Mouse (Mus musculus) C2C12 (cell line): Measurements from ENCODE around the gene Olfr948. TPM values are rescaled to one million over a fixed set of nuclear protein-coding genes. Genes with fewer than 3 reads are reported as not detected.

Experiments used
- H3K27me3 ChIP-seq: one replicate; pipeline ENCODE4 v1.6.1; 2011; ENCODE audit not compliant: control insufficient read depth, insufficient read depth, insufficient read length
- H3K36me3 ChIP-seq: one replicate; pipeline ENCODE4 v1.6.1; 2011; ENCODE audit not compliant: control insufficient read depth, insufficient read depth
- H3K4me3 ChIP-seq: one replicate; pipeline ENCODE4 v1.5.1; 2011; ENCODE audit warnings: mild to moderate bottlenecking, control low read depth; ENCODE audit not compliant: poor library complexity, insufficient read depth, severe bottlenecking
- H3K79me2 ChIP-seq: one replicate; pipeline ENCODE4 v1.6.1; 2011; ENCODE audit not compliant: control insufficient read depth, insufficient read depth
- H3K79me3 ChIP-seq: one replicate; pipeline ENCODE4 v1.6.1; 2011; ENCODE audit warnings: low read depth, control low read depth
- H3ac ChIP-seq: one replicate; pipeline ENCODE3; 2011; ENCODE audit warnings: low read depth; ENCODE audit not compliant: control insufficient read depth, insufficient read length
- CEBPB ChIP-seq: IDR thresholded peaks from one replicate; pipeline ENCODE4 v1.6.1; 2011; ENCODE audit warnings: low read depth, mild to moderate bottlenecking, control low read depth, moderate library complexity
- CTCF ChIP-seq: IDR thresholded peaks from one replicate; pipeline ENCODE4 v1.5.1; 2011; ENCODE audit not compliant: control insufficient read depth, insufficient read depth, insufficient read length
- FOSL1 ChIP-seq: IDR thresholded peaks from one replicate; pipeline ENCODE4 v1.8.0; 2011; ENCODE audit warnings: mild to moderate bottlenecking, low read length; ENCODE audit not compliant: poor library complexity, insufficient read depth, severe bottlenecking
- MAX ChIP-seq: IDR thresholded peaks from one replicate; pipeline ENCODE4 v1.6.1; 2011; ENCODE audit warnings: mild to moderate bottlenecking, control low read depth
- MYOD1 ChIP-seq: IDR thresholded peaks from one replicate; pipeline ENCODE4 v1.6.1; 2011; ENCODE audit warnings: low read depth; ENCODE audit not compliant: control insufficient read depth, insufficient read length
- MYOG ChIP-seq: IDR thresholded peaks from one replicate; pipeline ENCODE4 v1.6.1; 2011; ENCODE audit not compliant: control insufficient read depth, insufficient read length; ENCODE audit errors: extremely low read depth
- USF1 ChIP-seq: IDR thresholded peaks from one replicate; pipeline ENCODE4 v1.6.1; 2011; ENCODE audit warnings: low read depth, mild to moderate bottlenecking, control low read depth, moderate library complexity
- long read RNA-seq, 2 experiments: library from polyadenylated mRNA; unstranded; transcript quantifications; one replicate each; pipeline ENCODE4 v2.0.0; 2019 to 2020
- polyA plus RNA-seq: library from polyadenylated mRNA; unstranded; fragments of >200 nt; fragmentation: generic; extraction: Trizol; gene quantifications from one replicate; pipeline ENCODE4 v1.2.1, GENCODE M21; 2012; ENCODE audit warnings: missing spikeins

Olfr948 gene
- polyA plus RNA-seq = not detected
- long read RNA-seq, experiment 1 = 0 reads
- long read RNA-seq, experiment 2 = 0 reads

DNA sequence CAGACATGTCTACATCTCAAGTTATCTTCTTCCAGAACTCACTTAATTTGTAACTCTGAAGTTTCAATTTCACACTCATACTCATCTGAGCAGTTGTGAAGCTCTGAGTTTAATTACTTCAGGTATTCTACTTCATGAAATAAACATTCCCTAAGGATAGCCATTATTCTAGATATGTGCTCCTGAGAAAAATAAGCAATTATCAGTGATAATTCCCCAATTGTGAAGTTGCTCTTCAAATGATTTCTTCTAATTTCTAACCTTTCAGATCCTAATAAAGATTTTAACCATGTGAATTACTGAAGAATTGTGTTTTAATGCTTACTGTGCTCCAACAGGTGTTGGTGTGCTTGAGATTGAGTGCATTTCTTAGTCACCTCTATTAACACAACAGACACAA is at the start of gene Olfr948:
Olfr948 (minus strand) TSS at position 101 of the 400 bp plus-strand sequence.
- Histone ChIP-seq H3K79me3 (no peaks in the 10 kb centered on the region), H3K79me2 (no peaks in the 10 kb centered on the region), H3K27me3 (no peaks in the 10 kb centered on the region), H3K36me3 (no peaks in the 10 kb centered on the region), H3ac (no peak within 1 kb of the TSS), H3K4me3 (no peak within 1 kb of the TSS)
- no peak for TF ChIP-seq CTCF
- no peak for TF ChIP-seq CEBPB
- TF ChIP-seq MYOD1 = no peak
- no peak for TF ChIP-seq MYOG
- no peak for TF ChIP-seq FOSL1
- no peak for TF ChIP-seq MAX
- TF ChIP-seq USF1 = no peak

DNA sequence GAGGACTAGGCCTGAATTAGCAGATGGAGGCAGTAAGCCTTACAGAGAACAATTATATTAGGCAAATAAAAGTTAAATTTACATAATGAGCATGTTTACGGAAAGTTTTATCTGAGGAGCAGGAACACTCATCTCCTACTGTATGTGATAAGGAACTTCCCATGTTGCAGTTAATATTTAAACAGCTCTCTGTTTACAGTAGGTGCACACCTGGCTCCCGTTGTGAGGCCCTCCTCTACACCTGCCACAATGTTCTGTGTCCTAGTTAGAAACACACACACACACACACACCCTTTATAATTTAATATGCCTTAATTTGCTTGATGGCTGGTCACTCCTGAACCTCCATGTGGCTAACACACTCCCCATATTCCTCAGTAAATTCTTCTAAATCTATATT is 38.7 kb downstream of the Olfr948 start:
- H3K27me3 ChIP-seq = no peaks in the 10 kb centered on the region
- TF ChIP-seq MAX (no peak), CTCF (no peak), FOSL1 (no peak), MYOD1 (no peak)
- no peak overlapping the region for H3K4me3 ChIP-seq
- H3ac ChIP-seq = no peak overlapping the region
- H3K36me3 ChIP-seq = no peaks in the 10 kb centered on the region
- no peaks in the 10 kb centered on the region for H3K79me2 ChIP-seq
- no peaks in the 10 kb centered on the region for H3K79me3 ChIP-seq

DNA sequence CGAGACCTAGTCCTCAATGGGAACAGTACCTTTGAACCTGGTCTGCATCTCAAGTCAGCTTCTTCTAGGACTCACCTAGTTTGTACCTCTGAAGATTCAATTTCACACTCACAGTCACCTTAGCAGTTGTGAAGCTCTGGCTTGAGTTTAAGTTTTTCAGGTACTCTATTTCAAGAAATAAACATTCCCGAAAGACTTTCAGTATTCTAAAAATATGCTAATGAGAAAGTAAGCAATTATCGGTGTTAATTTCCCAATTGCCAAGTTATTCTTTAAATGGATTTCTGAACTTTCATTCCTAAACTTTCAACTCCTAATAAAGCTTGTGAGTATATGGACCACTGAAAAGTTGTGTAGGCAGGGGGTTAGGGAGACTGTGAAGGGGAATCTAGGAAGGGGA is 49.1 kb downstream of the Olfr948 start, which contains the start of gene Olfr945:
Olfr945 (minus strand) TSS at position 101 of the 400 bp plus-strand sequence.
- TF ChIP-seq CEBPB (no peak), MYOG (no peak), FOSL1 (no peak), USF1 (no peak), CTCF (no peak), MAX (no peak), MYOD1 (no peak)
- no peaks in the 10 kb centered on the region for H3K36me3 ChIP-seq
- H3K79me3 ChIP-seq = no peaks in the 10 kb centered on the region
- H3K4me3 ChIP-seq = no peak within 1 kb of the TSS
- H3K27me3 ChIP-seq = no peaks in the 10 kb centered on the region
- H3ac ChIP-seq = no peak within 1 kb of the TSS
- no peaks in the 10 kb centered on the region for H3K79me2 ChIP-seq

Other genes with a start within 250 kb of the Olfr948 start
- not detected for gene Olfr938, start 247.2 kb downstream of the Olfr948 start, polyA plus RNA-seq
- not detected for gene Olfr27, start 197.9 kb downstream of the Olfr948 start, polyA plus RNA-seq
- not detected for gene Olfr943, start 159.7 kb downstream of the Olfr948 start, polyA plus RNA-seq
- gene Olfr944, start 124.1 kb downstream of the Olfr948 start, polyA plus RNA-seq = not detected
- not detected for gene Olfr1537, start 76.1 kb downstream of the Olfr948 start, polyA plus RNA-seq
- not detected for gene Olfr945, start 49.2 kb downstream of the Olfr948 start, polyA plus RNA-seq
- not detected for gene Olfr951, start 61.4 kb upstream of the Olfr948 start, polyA plus RNA-seq
- not detected for gene Olfr952, start 101.1 kb upstream of the Olfr948 start, polyA plus RNA-seq
- not detected for gene Olfr954, start 130.7 kb upstream of the Olfr948 start, polyA plus RNA-seq
- not detected for gene Olfr955, start 145.9 kb upstream of the Olfr948 start, polyA plus RNA-seq
- gene Olfr44, start 167.9 kb upstream of the Olfr948 start, polyA plus RNA-seq = not detected
- gene Olfr957, start 189.8 kb upstream of the Olfr948 start, polyA plus RNA-seq = not detected
- not detected for gene Olfr958, start 228.0 kb upstream of the Olfr948 start, polyA plus RNA-seq
- not detected for gene Olfr959, start 249.5 kb upstream of the Olfr948 start, polyA plus RNA-seq